Mouse (Mus musculus) cortical plate, adult 2 months (tissue): ENCODE results near the gene Scarb1. TPM values are rescaled to one million over a fixed set of nuclear protein-coding genes. Genes with fewer than 3 reads are reported as not detected.

Experiments
- H3K27ac ChIP-seq: fragments of 200-500 bp; 2 replicates; pipeline ENCODE4 v1.5.1; 2012; ENCODE audit warnings: low read length, control low read depth, inconsistent platforms; ENCODE audit not compliant: insufficient read depth
- H3K4me1 ChIP-seq: fragments of 200-500 bp; 2 replicates; pipeline ENCODE4 v1.6.1; 2011; ENCODE audit warnings: low read length; ENCODE audit not compliant: control insufficient read depth, insufficient read depth
- H3K4me3 ChIP-seq: fragments of 200-500 bp; 2 replicates; pipeline ENCODE4 v1.5.1; 2011; ENCODE audit warnings: mild to moderate bottlenecking, low read length, control low read depth; ENCODE audit not compliant: insufficient read depth
- CTCF ChIP-seq: fragments of 200-500 bp; IDR thresholded peaks from 2 replicates; pipeline ENCODE4 v1.5.1; 2011; ENCODE audit warnings: mild to moderate bottlenecking, control low read depth, low read length; ENCODE audit not compliant: insufficient read depth; ENCODE audit errors: extremely low read depth
- POLR2A ChIP-seq: fragments of 200-500 bp; IDR thresholded peaks from 2 replicates; pipeline ENCODE4 v1.6.1; 2011; ENCODE audit warnings: mild to moderate bottlenecking, low read length, control low read depth; ENCODE audit not compliant: insufficient read depth; ENCODE audit errors: extremely low read depth
- polyA plus RNA-seq: library from polyadenylated mRNA; depleted of rRNA; stranded (reverse); fragments of >200 nt; gene quantifications from 2 replicates; pipeline ENCODE4 v1.2.3, GENCODE M21; 2012

The Scarb1 gene
- polyA plus RNA-seq, 1 experiment: 32.6 TPM

DNA sequence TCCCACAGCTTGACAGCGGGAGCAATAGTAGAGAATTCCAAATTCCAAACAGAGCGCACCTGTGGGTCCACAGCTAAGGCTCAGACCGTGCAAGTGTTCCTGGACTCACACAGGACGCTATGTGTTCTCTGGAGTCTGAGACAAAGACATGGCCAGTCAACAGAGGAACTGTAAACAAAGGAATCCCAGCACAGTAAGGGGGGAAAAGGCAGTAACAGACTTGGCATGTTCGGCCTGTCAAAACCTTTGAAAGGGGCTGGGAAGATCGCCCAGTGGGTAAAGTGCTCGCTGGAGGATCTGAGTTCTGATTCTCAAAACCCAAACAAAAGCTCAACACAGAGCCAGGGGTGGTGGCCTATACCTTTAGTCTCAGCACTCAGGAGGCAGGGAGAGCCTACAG lies 3.4 kb downstream of the Scarb1 start:
- Histone ChIP-seq H3K27ac (no peak overlapping the region), H3K4me3 (no peak overlapping the region), H3K4me1 (peaks cover 3% of the 10 kb centered on the region)
- TF ChIP-seq POLR2A (no peak), CTCF (no peak)

DNA sequence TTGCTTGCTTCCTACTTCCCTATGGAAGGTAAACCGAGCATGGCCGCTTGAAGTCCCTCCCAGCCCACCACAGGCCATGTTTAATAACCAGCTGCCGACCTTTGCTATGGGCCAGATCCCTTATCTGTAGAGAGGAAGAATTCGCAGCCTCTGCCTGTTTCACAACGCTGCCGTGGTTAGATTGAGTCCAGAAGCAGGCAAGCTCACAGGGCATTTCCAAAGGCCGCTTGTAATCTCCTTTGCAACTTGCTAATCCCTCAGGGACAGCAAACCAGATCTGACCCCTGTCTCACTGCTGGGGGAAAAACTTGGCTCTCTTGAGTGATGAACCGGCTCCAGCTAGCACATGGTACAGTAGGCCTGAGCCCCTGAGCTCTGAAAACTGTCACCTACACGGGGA lies 3.9 kb downstream of the Scarb1 start:
- TF ChIP-seq POLR2A: no peak
- no peak for TF ChIP-seq CTCF
- Histone ChIP-seq H3K4me3 (no peak overlapping the region), H3K27ac (no peak overlapping the region), H3K4me1 (peaks cover 6% of the 10 kb centered on the region)

DNA sequence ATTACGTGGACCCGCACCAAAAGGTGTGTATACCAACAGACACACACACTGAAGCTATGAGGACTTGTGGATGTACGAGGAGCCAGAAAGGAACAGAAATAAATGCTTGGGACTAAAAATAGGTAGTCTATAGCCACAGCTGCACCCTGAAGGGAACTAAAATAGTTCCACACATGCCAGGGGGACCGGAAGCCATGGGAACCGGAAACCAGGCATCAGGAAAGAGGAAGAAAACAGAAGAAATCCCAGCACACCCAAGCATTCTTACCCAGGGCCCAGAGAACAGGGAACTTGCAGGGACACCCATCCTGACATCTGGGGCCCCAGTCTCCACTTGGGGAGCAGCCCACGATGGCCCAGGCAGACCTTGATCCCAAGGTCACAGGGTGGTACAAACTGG lies 7.9 kb downstream of the Scarb1 start:
- H3K4me3 ChIP-seq: no peak overlapping the region
- TF ChIP-seq CTCF: no peak
- no peak for TF ChIP-seq POLR2A
- H3K4me1 ChIP-seq: peaks cover 6% of the 10 kb centered on the region
- H3K27ac ChIP-seq: no peak overlapping the region

DNA sequence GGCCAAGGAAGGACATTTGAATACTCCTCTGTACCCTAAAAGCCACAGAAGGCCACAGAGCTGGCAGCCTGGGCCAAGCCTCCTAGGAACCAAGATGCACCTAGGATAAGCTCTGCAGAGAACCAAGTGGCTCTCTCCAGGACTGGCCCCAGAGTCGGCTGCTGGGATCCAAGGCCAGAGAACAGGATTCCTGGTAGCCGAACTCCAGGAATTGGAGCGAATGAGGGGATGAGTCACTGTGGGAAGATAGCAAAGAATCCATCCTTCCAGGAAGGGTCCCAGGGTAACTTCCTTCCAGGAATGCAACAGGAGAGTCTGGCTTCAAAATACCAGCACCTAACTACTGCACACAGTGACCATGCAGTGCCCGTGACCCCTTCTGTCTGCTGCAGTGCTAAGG lies 8.6 kb downstream of the Scarb1 start:
- Histone ChIP-seq H3K4me1 (peaks cover 6% of the 10 kb centered on the region), H3K27ac (no peak overlapping the region; the same call in 1 of the 2 replicates), H3K4me3 (no peak overlapping the region)
- TF ChIP-seq POLR2A: no peak
- TF ChIP-seq CTCF: no peak

DNA sequence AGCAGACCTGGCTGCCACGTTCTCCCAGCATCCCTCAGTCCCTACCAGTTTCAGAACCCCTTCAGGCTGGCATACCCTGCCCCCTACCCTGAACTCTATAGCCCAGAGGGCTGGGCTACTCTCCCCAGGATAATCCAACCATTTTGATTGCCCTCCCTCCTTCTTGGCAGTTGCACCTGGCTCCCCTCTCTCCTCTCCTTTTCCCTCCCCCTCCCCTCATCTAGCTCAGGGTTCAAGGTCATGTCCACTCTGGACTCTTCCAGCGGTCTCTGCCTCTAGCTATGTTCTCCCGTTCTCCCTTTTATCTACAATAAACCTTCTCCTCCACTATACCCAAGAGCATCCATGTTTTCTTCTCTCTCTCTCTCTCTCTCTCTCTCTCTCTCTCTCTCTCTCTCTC lies 9.1 kb downstream of the Scarb1 start:
- no peak overlapping the region for H3K27ac ChIP-seq
- TF ChIP-seq CTCF: no peak
- no peak overlapping the region for H3K4me3 ChIP-seq

DNA sequence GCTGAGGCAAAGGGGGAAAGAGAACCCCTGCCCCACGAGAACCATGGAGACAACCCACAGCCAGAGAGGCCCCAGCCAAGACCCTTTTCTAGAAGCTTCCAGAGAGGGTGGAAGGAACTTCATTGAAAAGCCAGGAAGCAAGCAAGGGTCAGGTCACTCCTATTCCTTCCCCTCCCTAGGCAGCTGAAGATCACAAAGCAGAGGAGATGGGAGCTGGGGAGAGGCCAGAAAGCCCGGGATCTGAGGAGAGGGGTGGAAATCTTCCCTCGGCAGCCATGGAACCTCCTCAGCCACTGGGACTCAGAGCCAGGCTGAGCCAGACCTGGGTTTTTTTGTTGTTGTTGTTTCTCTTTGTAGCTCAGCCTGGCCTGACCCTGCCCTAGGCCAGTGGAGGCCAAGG lies 9.8 kb downstream of the Scarb1 start:
- Histone ChIP-seq H3K4me3 (no peak overlapping the region), H3K4me1 (peaks cover 6% of the 10 kb centered on the region), H3K27ac (no peak overlapping the region)
- TF ChIP-seq CTCF (no peak), POLR2A (no peak)

More for the DNA sequence above, 9.1 kb downstream of the Scarb1 start:
- H3K4me1 ChIP-seq: peaks cover 6% of the 10 kb centered on the region

DNA sequence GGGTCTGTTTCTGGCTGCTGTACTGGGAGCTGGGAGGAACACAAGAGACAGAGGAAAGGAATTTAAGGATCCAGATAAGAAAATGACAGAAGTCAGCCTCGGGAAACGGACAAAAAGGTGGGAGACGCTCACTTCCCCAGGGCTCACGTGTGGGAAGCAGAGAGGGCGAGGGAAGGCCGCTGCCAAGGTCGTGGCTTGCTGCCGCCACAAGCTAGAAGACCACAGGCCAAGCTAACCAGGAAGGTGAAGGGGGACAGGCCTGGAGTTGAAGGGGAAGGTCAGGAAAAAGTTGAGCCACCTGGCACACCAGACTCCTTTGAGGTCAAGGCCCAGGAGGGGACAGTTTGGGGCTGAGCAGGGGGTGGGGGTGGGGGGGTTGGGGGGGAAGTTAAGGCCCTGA lies 10.2 kb downstream of the Scarb1 start:
- Histone ChIP-seq H3K4me3 (no peak overlapping the region), H3K27ac (no peak overlapping the region), H3K4me1 (peaks cover 7% of the 10 kb centered on the region)
- TF ChIP-seq POLR2A (no peak), CTCF (no peak)

DNA sequence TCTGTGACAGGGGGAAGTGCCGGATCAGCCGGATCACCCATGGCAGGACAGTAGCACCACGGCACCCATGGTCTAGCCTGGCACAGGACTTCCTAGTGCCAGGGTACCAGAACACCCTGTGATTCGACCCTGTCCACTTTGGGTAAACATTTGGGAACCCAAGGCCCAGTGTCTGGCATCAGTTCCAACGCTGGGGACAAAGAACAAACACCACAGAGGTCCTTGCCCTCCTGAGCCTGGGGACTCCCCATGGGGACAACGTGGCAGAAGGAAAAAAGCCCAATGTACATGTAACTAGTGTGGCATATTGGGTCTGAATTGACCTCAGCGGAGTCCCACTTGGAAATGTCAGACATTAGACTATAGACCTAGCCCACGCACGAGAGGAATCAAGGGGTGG lies 10.7 kb downstream of the Scarb1 start:
- Histone ChIP-seq H3K4me1 (peaks cover 7% of the 10 kb centered on the region), H3K27ac (no peak overlapping the region), H3K4me3 (no peak overlapping the region)
- TF ChIP-seq CTCF: no peak
- TF ChIP-seq POLR2A: no peak

DNA sequence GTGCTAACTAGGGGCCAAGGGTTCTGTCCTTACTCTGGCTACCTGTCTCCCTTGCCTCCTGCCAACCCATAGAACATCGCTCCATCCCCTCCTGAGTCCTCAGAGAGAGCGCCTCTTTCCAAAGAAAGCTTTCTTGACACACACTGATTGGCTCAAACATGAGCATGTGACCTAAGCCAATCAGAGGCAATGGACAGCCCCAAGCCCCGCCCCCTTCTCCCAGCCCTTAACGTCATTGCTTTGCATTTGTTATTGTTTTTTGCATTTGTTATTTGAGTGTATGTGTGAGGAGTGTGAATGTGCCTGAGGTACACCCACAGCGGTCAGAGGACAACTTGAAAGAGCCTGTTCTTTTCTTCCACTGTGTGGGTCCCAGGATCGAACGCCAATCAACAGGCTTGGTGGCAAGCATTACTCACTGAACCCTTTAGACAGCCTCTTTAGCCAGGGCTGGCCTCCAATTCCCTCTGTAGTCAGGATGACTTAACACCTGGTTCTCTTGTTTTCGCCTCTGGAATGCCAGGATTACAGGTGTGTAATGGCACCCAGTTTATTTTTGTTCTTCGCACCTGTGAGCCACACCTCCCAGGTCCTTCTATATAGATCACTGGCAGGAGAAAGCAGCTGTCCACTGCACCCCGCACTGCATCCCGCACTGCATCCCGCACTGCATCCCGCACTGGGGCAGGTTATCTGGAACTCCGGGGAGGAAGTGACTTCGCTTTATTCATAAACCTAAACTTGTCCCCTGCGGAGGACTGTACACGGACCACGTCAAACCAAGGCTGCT lies 13.1 kb downstream of the Scarb1 start:
- Histone ChIP-seq H3K4me1 (peaks cover 6% of the 10 kb centered on the region), H3K4me3 (peak overlapping the region; percentile 28)
- TF ChIP-seq CTCF: no peak

DNA sequence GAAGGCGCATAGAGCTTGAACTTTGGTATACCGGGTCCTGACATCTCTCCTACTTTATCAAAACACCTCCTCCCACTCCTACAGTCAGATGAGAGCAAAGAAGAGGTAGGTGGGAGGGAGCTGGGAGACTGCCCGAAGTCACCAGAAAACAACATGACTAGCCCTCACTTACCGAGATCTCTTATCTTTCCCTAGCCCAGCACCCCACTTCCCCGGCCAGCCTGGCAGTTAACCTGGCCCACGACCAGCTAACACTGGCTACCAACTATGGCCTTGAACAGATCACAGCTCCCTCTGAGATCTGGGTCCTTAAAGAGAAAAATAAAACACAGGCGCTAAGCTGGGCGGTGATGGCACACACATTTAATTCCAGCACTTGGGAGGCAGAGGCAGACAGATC lies 14.5 kb downstream of the Scarb1 start:
- Histone ChIP-seq H3K4me3 (no peak overlapping the region), H3K27ac (no peak overlapping the region), H3K4me1 (peaks cover 5% of the 10 kb centered on the region; the same call in 1 of the 2 replicates)
- TF ChIP-seq CTCF (no peak), POLR2A (no peak)

More for the DNA sequence above, 13.1 kb downstream of the Scarb1 start:
- H3K27ac ChIP-seq: no peak overlapping the region
